Mouse (Mus musculus): ENCODE measurements around the gene Pakap.

DNA sequence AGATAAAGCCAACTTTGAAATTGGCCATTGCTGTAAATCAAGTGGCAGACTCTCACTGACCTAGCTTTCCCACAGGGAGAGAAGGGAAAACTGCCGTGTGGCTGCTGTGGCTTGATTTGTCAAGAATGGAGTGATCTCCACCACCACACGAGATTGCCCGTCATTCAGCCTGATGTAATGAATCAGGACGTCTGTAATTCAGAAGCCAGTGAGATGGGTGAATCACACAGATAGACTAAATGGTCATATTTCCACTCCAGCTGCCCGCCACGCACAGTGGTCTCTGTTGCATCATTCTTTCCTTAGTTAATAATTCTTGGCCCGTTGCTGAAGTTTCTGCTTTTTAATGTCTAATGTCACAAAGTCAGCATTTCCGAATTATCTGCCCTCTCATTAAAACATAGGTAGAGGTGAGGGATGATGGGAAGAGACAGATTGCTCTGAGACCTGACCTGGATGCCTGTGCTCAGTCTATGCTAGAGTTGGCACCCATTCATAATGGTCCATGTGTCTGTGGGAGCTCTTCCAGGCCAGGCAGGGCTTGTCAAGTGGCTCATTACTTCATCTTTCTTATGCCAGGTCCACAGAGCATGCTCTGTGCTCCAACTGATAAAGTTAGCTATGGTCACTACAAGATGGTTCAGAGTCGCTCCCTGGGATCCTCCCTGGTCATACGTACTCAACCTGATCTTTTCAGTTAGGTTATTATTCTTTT lies 34.1 kb downstream of the Pakap start:
- TF ChIP-seq GATA1 (IDR thresholded peaks at IDR 0.05; ENCODE audit: borderline replicate concordance, low read length) (no peak), FLI1 (IDR thresholded peaks at IDR 0.05; ENCODE audit: low read length) (no peak)

Measured in megakaryocyte, embryonic 14.5 days (primary cell).